Mouse (Mus musculus) cerebellum, postnatal 10 days (tissue): ENCODE results near the gene Sema4c.

Experiments used
- DNase-seq, 2 experiments: peaks; one replicate each; pipeline ENCODE4 v3.0.0; 2021; ENCODE audit warnings: mixed read lengths in 2 of 2

The Sema4c gene

GRCm38 (mm10) chr1:36576991-36577675 lies 19.0 kb upstream of the Sema4c start:
- no peak for DNase-seq

GRCm38 (mm10) chr1:36575347-36575746 lies 17.2 kb upstream of the Sema4c start:
- no peak for DNase-seq

GRCm38 (mm10) chr1:36574196-36574955 lies 16.2 kb upstream of the Sema4c start:
- peak; percentile 73 to 78 for DNase-seq

GRCm38 (mm10) chr1:36573524-36573923 lies 15.4 kb upstream of the Sema4c start:
- no peak for DNase-seq

- no peak for DNase-seq
Measured at GRCm38 (mm10) chr1:36572709-36573108, 14.6 kb upstream of the Sema4c start.

GRCm38 (mm10) chr1:36572140-36572700 lies 14.1 kb upstream of the Sema4c start:
- DNase-seq: no peak

GRCm38 (mm10) chr1:36571627-36572026 lies 13.5 kb upstream of the Sema4c start:
- DNase-seq: no peak

GRCm38 (mm10) chr1:36570320-36570719 lies 12.2 kb upstream of the Sema4c start:
- no peak for DNase-seq

- no peak for DNase-seq
Measured at GRCm38 (mm10) chr1:36569694-36570276, 11.6 kb upstream of the Sema4c start.

GRCm38 (mm10) chr1:36568776-36569175 lies 10.6 kb upstream of the Sema4c start:
- DNase-seq: no peak

- DNase-seq: no peak
Measured at GRCm38 (mm10) chr1:36567818-36568603, 9.9 kb upstream of the Sema4c start.

- DNase-seq: no peak
Measured at GRCm38 (mm10) chr1:36566425-36566824, 8.3 kb upstream of the Sema4c start.

GRCm38 (mm10) chr1:36564101-36564500 lies 6.0 kb upstream of the Sema4c start:
- DNase-seq: no peak

GRCm38 (mm10) chr1:36563632-36564031 lies 5.5 kb upstream of the Sema4c start:
- no peak for DNase-seq

- peak in 1 of 2 experiments; percentile 73 for DNase-seq
Measured at GRCm38 (mm10) chr1:36563197-36563596, 5.0 kb upstream of the Sema4c start.

- DNase-seq: no peak
Measured at GRCm38 (mm10) chr1:36562388-36562787, 4.2 kb upstream of the Sema4c start.

GRCm38 (mm10) chr1:36560903-36561302 lies 2.8 kb upstream of the Sema4c start:
- DNase-seq: no peak

- no peak for DNase-seq
Measured at GRCm38 (mm10) chr1:36559888-36560287, 1.7 kb upstream of the Sema4c start.

GRCm38 (mm10) chr1:36559256-36559655 lies 1.1 kb upstream of the Sema4c start:
- peak in 1 of 2 experiments; percentile 52 for DNase-seq

- peak; percentile 91 to 93 for DNase-seq
Measured at GRCm38 (mm10) chr1:36557457-36558011, 615 bp downstream of the Sema4c start.

- peak; percentile 99 to 100 for DNase-seq
Measured at GRCm38 (mm10) chr1:36556553-36557456, 1.3 kb downstream of the Sema4c start.
